Mouse (Mus musculus): Measurements from ENCODE around the gene Vasp. TPM values are rescaled to one million over a fixed set of nuclear protein-coding genes. Genes with fewer than 3 reads are reported as not detected.
"Not testable (repeated sequence)": the region's sequence is repeated elsewhere in the genome, so short reads cannot be mapped to it uniquely, and the experiment has no call there.

The Vasp gene
- polyA plus RNA-seq, 1 experiment from 2014 or later: 42.4 TPM

DNA sequence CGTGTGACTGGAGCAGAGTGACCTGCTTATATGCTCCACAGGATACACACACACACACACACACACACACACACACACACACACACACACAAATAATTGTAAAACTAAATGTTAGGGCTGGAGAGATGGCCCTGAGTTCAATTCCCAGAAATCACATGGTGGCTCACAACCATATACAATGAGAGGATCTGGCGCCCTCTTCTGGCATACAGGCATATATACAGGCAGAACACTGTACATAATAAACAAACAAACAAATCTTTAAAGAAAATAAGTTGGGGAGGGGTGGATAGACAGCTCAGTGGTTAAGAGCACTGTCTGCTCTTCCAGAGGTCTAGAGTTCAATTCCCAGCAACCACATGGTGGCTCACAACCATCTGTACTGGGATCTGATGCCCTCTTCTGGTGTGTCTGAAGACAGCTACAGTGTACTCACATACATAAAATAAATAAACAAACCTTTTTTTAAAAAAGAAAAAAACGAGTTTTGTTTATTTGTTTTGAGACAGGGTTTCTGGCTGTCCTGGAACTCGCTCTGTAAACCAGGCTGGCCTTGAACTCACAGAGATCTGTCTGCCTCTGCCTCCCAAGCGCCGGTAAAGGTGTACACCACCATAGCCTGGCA lies 10.2 kb upstream of the Vasp start:
- ATAC-seq (ENCODE audit: low FRiP score): not testable (repeated sequence)
- H3K27me3 ChIP-seq: peaks cover 50% of the 10 kb centered on the region

DNA sequence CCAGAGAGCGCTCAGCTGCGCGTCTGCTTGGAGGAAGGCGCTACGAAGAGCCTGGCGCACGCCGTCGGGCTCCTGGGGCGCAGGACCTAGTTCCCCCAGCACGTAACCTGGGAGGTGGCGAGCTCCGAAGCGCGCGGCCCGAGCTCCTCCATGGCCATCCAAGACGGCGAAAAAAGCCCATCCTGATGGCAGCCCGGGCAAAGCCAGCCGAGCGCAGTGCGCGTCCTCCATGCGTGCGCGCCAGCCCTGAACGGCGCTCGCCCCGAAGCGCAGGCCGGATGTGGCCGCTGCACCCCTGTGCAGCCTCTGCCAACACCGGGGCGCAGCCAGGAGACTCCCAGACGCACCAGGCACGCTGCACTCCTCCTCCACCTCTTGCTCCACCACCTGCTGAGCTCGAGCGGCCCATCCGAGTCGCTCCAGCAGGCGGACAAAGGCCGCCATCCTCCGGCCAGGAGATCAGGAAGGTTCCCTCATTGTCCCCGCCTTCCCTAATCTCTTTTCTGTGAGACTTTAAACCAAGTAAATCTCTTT lies 8.0 kb upstream of the Vasp start, which contains the start of gene Ppm1n:
Ppm1n (minus strand) TSS at position 484 of the 534 bp plus-strand sequence.
- Histone ChIP-seq H3K36me3 (replicated peaks) (no peaks in the 10 kb centered on the region), H3K27ac (no peak within 1 kb of the TSS), H3K4me2 (peak within 1 kb of the TSS; percentile 45), H3K9me3 (no peaks in the 10 kb centered on the region), H3K27me3 (peaks cover 50% of the 10 kb centered on the region), H3K4me3 (replicated peaks) (peak within 1 kb of the TSS; percentile 26), H3K4me1 (peaks cover 21% of the 10 kb centered on the region), H3K9ac (no peak within 1 kb of the TSS)
- ATAC-seq (ENCODE audit: low FRiP score): no peak
- WGBS: under 1% methylated on average over 46 of the region's 46 CpGs

More for the DNA sequence above, 10.2 kb upstream of the Vasp start:
- WGBS: 41% methylated on average over 6 of the region's 6 CpGs
- H3K9ac ChIP-seq; H3K9me3 ChIP-seq; H3K36me3 ChIP-seq (replicated peaks); H3K27ac ChIP-seq: not testable (repeated sequence)
- Histone ChIP-seq H3K4me3 (replicated peaks) (peak overlapping the region; percentile 80), H3K4me1 (peaks cover 21% of the 10 kb centered on the region), H3K4me2 (peak overlapping the region; percentile 88)

DNA sequence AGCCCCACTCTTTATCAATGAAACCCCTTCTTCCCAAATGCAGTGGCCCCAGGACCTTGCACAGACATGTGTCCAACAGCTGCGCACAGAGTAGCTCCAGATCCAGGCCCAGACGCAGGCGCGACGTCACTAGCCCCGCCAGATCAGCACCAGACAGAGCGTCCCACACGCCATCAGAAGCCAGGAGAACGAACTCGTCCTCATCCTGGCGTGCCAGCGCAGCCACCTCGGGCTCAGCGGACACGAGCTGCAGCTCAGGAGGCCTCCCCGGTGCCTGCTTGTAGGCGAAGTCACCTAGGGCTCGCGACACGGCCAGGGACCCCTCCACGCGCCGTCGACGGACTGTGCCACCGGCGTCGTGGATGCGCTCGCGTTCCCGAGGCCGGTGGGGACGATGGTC lies 7.4 kb upstream of the Vasp start:
- Histone ChIP-seq H3K9ac (no peak overlapping the region), H3K4me3 (replicated peaks) (peak overlapping the region; percentile 26), H3K4me1 (peaks cover 17% of the 10 kb centered on the region), H3K4me2 (peak overlapping the region; percentile 45), H3K9me3 (no peaks in the 10 kb centered on the region), H3K27ac (no peak overlapping the region), H3K27me3 (peaks cover 53% of the 10 kb centered on the region), H3K36me3 (replicated peaks) (no peaks in the 10 kb centered on the region)
- ATAC-seq (ENCODE audit: low FRiP score): no peak
- WGBS: 5% methylated on average over 34 of the region's 34 CpGs

DNA sequence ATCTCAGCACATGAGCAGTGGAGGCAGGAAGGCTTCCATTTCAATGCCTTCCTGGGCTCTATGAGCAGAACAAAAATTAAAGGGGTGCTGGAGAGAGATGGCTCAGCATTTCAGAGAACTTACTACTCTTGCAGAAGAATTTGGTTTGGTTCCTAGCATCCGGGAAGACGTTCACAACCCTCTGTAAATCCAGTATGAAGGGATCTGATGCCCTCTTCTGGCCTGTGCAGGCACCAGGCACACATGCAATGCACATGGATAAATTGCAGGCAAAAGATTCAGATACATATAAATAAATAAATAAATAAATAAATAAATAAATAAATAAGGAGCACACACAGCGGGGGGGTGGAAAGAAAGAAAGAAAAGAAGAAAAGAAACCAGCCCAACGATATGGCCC lies 4.6 kb upstream of the Vasp start:
- ATAC-seq (ENCODE audit: low FRiP score): no peak
- Histone ChIP-seq H3K27me3 (peaks cover 48% of the 10 kb centered on the region), H3K9me3 (no peaks in the 10 kb centered on the region), H3K36me3 (replicated peaks) (no peaks in the 10 kb centered on the region), H3K9ac (no peak overlapping the region), H3K27ac (no peak overlapping the region), H3K4me2 (no peak overlapping the region), H3K4me1 (peaks cover 11% of the 10 kb centered on the region), H3K4me3 (replicated peaks) (no peak overlapping the region)
- 58% methylated on average over 4 of the region's 4 CpGs for WGBS

DNA sequence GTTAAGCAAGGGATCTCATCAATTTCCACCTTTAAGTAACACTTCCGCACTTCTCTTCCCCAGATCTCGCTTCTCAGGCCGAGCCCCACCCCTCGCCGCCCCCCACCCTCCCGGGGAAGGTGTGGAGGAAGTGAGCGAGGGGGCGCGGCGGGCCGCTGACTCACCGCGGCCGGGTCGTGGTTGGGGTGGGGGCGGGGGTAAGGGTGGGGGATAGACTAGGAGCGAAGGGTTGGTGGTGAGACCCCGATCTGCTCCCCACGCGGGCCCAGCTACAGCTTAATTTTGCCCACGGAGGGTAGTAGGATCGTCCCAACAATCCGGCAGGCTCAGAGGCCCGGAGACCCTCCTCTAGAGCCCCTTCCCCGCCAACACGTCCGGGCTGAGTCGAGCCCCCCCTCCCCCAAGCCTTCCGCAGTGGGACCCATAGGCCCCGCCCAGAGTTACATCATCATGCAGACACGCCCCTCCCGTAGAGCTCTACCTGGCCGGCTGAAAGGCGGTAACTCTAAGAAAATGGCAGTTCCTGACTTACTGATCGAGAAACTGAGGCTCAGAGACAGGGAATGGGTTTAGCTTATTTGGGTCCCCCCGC lies 652 bp upstream of the Vasp start:
- H3K9ac ChIP-seq: peak overlapping the region; percentile 88
- H3K36me3 ChIP-seq (replicated peaks): no peaks in the 10 kb centered on the region
- H3K27me3 ChIP-seq: peaks cover 8% of the 10 kb centered on the region; the same call in 1 of the 2 replicates
- H3K27ac ChIP-seq: peak overlapping the region; percentile 87
- H3K4me2 ChIP-seq: peak overlapping the region; percentile 95
- peak; percentile 76 for ATAC-seq (ENCODE audit: low FRiP score)
- H3K9me3 ChIP-seq: no peaks in the 10 kb centered on the region
- 2% methylated on average over 35 of the region's 36 CpGs for WGBS
- H3K4me3 ChIP-seq (replicated peaks): peak overlapping the region; percentile 99
- peaks cover 28% of the 10 kb centered on the region for H3K4me1 ChIP-seq

DNA sequence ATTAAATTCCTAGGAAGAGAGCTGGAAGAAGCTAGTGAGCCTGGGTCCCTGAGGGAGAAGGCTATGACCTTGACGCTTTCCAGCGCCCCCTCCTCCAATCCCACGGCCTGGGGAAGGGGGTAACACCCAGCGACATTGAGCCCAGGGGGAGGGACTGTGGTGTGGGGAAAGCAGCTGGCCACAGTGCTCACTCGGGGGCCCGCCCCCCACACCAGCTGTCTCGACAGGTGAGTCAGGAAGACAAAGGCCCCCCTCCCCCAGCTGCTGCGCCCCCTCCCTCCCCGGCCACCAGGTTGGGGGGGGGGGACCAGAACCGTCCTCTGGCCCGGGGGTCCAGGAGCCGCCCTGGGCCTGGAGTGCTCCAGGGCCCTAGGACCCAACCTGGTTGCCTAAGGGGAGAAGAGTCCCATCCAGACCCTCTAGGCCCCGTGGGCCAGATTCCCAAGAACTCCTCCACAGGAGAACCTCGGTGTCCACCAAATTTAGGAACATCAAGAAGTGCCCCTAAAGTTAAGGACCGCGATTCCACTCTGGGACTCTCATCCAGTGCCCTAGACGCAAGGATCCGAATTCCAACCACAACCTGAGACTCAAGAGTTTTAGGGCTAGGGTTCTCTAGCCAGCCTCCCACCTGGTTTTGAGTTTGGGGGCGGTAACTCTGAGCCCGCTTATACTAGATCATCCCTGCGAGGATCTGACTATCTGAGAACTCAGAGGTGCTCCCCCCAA lies 944 bp downstream of the Vasp start:
- under 1% methylated on average over 20 of the region's 21 CpGs for WGBS
- H3K27me3 ChIP-seq: 0 out of 2 replicates have a peak, but pooled peaks cover 3% of the 10 kb centered on the region
- peak overlapping the region; percentile 95 for H3K4me2 ChIP-seq
- ATAC-seq (ENCODE audit: low FRiP score): no peak
- H3K9ac ChIP-seq: peak overlapping the region; percentile 88
- peaks cover 28% of the 10 kb centered on the region for H3K4me1 ChIP-seq
- peak overlapping the region; percentile 99 for H3K4me3 ChIP-seq (replicated peaks)
- peak overlapping the region; percentile 87; the same call in 1 of the 2 replicates for H3K27ac ChIP-seq
- H3K9me3 ChIP-seq: no peaks in the 10 kb centered on the region
- no peaks in the 10 kb centered on the region for H3K36me3 ChIP-seq (replicated peaks)

DNA sequence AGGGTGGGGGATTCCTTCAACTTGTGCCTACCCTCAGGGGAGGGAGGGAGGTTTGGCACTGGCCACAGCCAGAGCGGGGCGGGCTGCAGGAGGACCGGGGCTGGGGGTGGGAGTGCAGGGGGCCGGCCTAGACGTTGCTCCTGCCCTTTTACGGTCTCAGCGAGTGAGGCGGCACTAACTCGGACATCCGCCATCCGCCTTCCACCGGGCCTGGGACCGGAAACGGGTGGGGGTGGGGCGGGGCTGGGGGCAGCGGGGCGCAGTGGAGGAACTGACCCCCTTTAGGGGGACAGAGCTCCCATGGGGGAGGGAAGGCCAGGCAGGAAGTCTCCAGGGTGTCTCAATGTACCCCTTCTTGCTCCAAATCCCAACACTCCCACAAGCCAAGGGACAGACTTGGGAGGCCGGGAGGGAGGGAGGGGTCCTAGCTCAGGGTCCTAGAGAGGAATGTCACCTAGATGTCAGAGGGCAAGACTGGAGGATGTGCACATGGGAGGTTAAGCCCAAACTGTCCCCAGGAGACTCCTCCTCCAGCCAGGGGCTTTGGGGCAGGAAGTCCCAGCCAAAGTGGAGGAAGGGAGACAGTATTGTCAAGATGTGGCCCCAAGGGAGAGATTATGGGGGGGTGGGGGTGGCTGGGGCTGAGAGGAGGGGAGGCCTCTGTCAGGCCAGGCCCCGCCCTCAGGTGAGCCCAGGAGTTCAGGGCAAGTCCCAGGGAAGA lies 1.7 kb downstream of the Vasp start:
- peak overlapping the region; percentile 54 for H3K9ac ChIP-seq
- 0 out of 2 replicates have a peak, but pooled peaks cover 3% of the 10 kb centered on the region for H3K27me3 ChIP-seq
- H3K36me3 ChIP-seq (replicated peaks): peaks cover 2% of the 10 kb centered on the region
- H3K9me3 ChIP-seq: no peaks in the 10 kb centered on the region
- H3K4me2 ChIP-seq: peak overlapping the region; percentile 95
- peaks cover 28% of the 10 kb centered on the region for H3K4me1 ChIP-seq
- ATAC-seq (ENCODE audit: low FRiP score): no peak
- 3% methylated on average over 18 of the region's 19 CpGs for WGBS
- peak overlapping the region; percentile 6 for H3K27ac ChIP-seq
- peak overlapping the region; percentile 99 for H3K4me3 ChIP-seq (replicated peaks)

DNA sequence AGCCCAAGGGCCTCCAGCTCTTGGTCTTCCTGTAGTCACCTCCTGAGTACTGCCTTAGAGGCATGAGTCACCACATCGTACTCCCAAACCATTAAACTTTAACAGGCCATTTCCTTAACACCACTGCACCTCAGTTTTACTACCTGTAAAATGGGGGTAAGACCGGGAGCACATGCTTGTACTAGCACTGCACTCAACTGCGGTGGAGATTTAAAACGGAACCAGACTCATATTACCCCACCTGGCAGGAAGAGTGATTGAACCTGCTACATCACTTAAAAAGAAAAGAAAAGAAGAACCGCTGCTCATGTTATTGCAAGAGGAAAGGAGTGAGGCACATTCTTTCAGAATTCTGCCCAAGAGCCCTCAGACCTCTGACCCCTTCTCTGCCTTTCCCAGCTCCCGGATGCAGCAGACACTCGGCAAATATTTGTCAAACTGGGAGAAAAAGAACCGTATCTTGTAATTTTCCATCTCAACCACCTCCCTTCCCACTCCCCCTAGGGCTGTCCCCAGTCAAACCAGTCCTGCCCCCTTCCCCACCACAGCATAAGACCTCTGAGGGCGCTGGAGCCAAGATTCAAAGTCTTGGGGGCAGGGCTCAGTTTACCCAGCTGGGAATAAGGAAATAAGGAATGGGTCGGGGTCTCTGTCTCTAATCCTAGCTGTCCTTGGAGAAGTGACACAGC lies 2.5 kb downstream of the Vasp start:
- peaks cover 28% of the 10 kb centered on the region for H3K4me1 ChIP-seq

DNA sequence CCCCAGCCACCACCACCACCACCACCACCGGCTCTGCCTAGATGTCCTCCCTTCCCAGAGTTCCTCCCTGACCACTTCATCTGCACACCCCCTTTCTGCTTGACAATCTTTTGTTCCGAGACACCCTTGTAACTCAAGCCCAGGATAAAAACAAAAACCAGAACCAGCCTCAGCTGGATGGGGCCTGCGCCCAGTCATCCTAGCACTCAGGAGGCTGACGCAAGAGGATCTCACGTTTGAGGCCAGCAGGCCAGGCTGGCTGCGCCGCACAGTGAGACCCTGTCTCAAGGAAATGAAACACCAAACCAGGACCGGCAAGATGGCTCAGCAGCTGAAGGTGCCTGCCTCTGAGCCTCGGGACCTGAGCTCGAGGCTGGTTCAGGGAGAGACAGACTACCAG lies 4.6 kb downstream of the Vasp start:
- no peak for ATAC-seq (ENCODE audit: low FRiP score)
- H3K27ac ChIP-seq: no peak overlapping the region
- WGBS: 81% methylated on average over 10 of the region's 10 CpGs
- H3K4me1 ChIP-seq: peaks cover 25% of the 10 kb centered on the region
- H3K4me3 ChIP-seq (replicated peaks): no peak overlapping the region
- no peaks in the 10 kb centered on the region for H3K27me3 ChIP-seq
- no peak overlapping the region; the same call in 1 of the 2 replicates for H3K9ac ChIP-seq
- H3K9me3 ChIP-seq: no peaks in the 10 kb centered on the region
- H3K4me2 ChIP-seq: no peak overlapping the region
- peaks cover 29% of the 10 kb centered on the region for H3K36me3 ChIP-seq (replicated peaks)

More for the DNA sequence above, 2.5 kb downstream of the Vasp start:
- Histone ChIP-seq H3K27me3 (0 out of 2 replicates have a peak, but pooled peaks cover under 1% of the 10 kb centered on the region), H3K27ac (peak overlapping the region; percentile 6), H3K4me3 (replicated peaks) (peak overlapping the region; percentile 99), H3K9ac (peak overlapping the region; percentile 54), H3K36me3 (replicated peaks) (peaks cover 10% of the 10 kb centered on the region), H3K9me3 (no peaks in the 10 kb centered on the region), H3K4me2 (peak overlapping the region; percentile 95)
- ATAC-seq (ENCODE audit: low FRiP score): no peak
- 57% methylated on average over 10 of the region's 10 CpGs for WGBS

DNA sequence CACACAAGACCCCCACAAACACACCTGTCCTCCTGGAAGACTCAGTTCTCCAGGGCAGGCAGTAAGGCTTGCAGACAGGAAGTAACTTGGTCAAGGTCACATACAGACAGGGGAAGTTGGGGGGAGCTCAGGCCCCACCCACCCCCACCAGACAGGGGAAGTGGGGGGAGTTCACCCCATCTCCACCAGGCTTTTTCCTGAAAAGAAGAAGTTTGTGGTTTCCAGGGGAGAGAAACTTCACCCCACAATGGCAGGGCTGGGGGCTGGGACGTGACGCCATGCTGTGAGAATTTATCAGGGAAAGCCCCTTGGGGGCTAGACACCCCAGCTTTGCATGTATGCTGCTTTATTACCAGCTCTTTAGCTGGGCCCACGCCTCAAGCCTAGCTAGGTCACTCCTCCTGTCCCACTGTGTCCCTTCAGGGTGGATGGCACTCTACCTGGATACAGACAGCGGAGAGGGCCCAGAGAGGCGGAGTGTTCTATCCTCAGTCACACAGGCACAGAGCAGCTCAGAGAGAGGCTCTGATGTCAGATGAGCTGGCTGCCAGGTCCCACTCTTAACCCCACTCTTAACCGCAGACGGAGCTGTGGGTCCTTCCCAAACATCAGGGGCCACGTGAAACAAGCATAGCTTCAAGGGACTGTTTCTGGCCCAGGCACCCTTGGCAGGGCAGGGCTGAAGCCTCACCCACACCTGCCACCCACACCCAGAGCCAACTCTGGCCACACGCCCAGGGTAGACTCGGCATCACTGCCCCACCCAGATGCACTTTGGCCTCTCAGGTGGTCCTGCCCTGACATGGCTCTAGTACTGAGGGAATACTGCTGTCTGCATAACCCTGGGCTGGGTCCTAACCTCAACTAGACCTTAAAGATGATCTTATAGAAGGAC lies 5.4 kb downstream of the Vasp start:
- ATAC-seq (ENCODE audit: low FRiP score): no peak
- WGBS: 88% methylated on average over 10 of the region's 10 CpGs

More for the DNA sequence above, 5.4 kb downstream of the Vasp start:
- Histone ChIP-seq H3K9me3 (no peaks in the 10 kb centered on the region), H3K4me2 (no peak overlapping the region), H3K4me3 (replicated peaks) (no peak overlapping the region), H3K27ac (no peak overlapping the region), H3K27me3 (no peaks in the 10 kb centered on the region), H3K36me3 (replicated peaks) (peaks cover 38% of the 10 kb centered on the region), H3K4me1 (peaks cover 24% of the 10 kb centered on the region), H3K9ac (no peak overlapping the region)
